Mouse (Mus musculus) liver, embryonic 13.5 days (tissue): Measurements from ENCODE around the gene Nudt15. TPM values are rescaled to one million over a fixed set of nuclear protein-coding genes. Genes with fewer than 3 reads are reported as not detected.
A peak's percentile ranks its signal among the peaks of the same experiment; 100 is the strongest.

ENCODE experiments used
- ATAC-seq: fragments of 200-750 bp; cut with Nextera tagmentation; 2 replicates; pipeline ENCODE4 v1.8.0; 2017; ENCODE audit warnings: low read depth, mild to moderate bottlenecking, moderate number of reproducible peaks, moderate library complexity
- DNase-seq: peaks from one replicate; pipeline ENCODE4 v3.0.0; 2022
- H3K27ac ChIP-seq: fragments of 300-500 bp; sonication (generic); 2 replicates; pipeline ENCODE4 v1.5.1; 2015; ENCODE audit warnings: moderate library complexity, mild to moderate bottlenecking, inconsistent platforms
- H3K27me3 ChIP-seq: fragments of 300-500 bp; sonication (generic); 2 replicates; pipeline ENCODE4 v1.6.1; 2015; ENCODE audit warnings: mild to moderate bottlenecking, inconsistent platforms
- H3K36me3 ChIP-seq: fragments of 300-500 bp; sonication (generic); 2 replicates; pipeline ENCODE4 v1.6.1; 2015; ENCODE audit warnings: mild to moderate bottlenecking, inconsistent platforms
- H3K4me1 ChIP-seq: fragments of 300-500 bp; sonication (generic); replicated peaks from 2 replicates; pipeline ENCODE4 v1.6.1; 2015; ENCODE audit warnings: inconsistent platforms
- H3K4me2 ChIP-seq: fragments of 300-500 bp; sonication (generic); 2 replicates; pipeline ENCODE4 v1.6.1; 2015; ENCODE audit warnings: inconsistent platforms, mild to moderate bottlenecking, moderate library complexity
- H3K4me3 ChIP-seq: fragments of 300-500 bp; sonication (generic); replicated peaks from 2 replicates; pipeline ENCODE4 v1.5.1; 2015; ENCODE audit warnings: mild to moderate bottlenecking, inconsistent platforms
- H3K9ac ChIP-seq: fragments of 300-500 bp; sonication (generic); 2 replicates; pipeline ENCODE4 v1.6.1; 2015; ENCODE audit warnings: mild to moderate bottlenecking, inconsistent platforms
- H3K9me3 ChIP-seq: fragments of 300-500 bp; sonication (generic); replicated peaks from 2 replicates; pipeline ENCODE4 v1.6.1; 2016; ENCODE audit warnings: inconsistent platforms
- WGBS: fragments of 180-500 bp; shearing (Covaris S2); methylation state at CpG from one replicate; pipeline ENCODE4 v1.1.7; 2015; ENCODE audit not compliant: insufficient replicate concordance; 5-methylcytosine and 5-hydroxymethylcytosine counted together
- polyA plus RNA-seq: library from polyadenylated mRNA; unstranded; fragments of >200 nt; fragmentation: Nextera tagmentation; extraction: Ambion mirVana; gene quantifications from 2 replicates; pipeline ENCODE4 v1.2.1, GENCODE M21; 2015

Gene Nudt15
- polyA plus RNA-seq, 1 experiment from 2014 or later: 4.2 TPM

DNA sequence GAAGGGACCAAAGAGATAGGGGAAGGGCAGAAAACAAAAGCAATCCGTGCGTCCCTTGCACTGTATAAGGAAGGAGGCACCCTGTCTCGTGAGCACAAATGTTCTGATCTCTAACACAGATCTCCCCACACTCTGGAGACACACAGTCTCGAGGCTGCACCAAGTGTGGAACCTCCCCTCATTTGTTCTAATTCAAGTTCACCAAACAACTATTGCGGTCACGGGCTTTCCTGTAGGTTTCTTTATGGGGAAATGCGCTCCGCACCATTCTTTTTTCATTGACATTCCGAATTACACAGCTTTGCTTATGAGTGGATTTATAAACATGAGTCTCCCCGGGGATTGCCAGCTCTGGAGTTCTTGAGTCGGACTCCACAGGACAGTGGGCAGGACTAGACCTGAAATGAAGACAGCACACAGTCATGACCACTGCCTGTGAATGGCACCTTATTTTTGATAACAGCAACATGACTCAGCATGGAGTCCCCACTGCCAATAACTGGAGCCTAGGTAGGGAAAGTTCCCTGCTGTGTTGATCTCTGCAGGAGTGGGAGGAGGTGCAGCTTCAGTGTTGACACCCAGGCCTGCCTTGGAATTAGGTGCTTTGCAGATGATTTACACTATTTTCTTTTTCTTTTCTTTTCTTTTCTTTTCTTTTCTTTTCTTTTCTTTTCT is 40.2 kb downstream of the Nudt15 start:
- WGBS: 46% methylated on average over 11 of the region's 11 CpGs
- Histone ChIP-seq H3K9me3 (no peaks in the 10 kb centered on the region), H3K4me1 (peaks cover 36% of the 10 kb centered on the region), H3K27ac (no peak overlapping the region), H3K9ac (peak overlapping the region; percentile 29; the same call in 1 of the 2 replicates), H3K4me3 (peak overlapping the region; percentile 19; the same call in 1 of the 2 replicates), H3K27me3 (no peaks in the 10 kb centered on the region), H3K36me3 (peaks cover 12% of the 10 kb centered on the region), H3K4me2 (peak overlapping the region; percentile 43)
- ATAC-seq: peak; percentile 66
- DNase-seq: peak; percentile 52

DNA sequence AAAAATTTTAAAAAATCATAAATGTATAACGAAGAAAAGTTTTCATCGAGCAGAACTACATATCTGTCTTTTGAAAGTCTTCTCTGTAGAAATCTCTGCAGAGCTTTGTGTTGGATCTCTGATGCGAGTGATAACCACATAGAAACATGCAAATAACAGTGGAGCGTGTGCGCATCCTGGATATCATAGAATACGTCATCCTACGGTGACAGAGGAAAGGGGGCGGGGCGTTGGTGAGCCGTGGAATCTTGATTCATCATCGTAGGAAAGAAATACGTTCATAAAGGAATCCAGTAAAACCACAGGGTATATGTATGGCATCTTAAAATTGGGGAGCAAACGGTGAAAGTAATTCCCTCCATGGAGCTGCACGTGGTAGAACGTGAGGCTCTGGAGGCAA is 40.8 kb downstream of the Nudt15 start:
- Histone ChIP-seq H3K9me3 (no peaks in the 10 kb centered on the region), H3K27ac (no peak overlapping the region), H3K4me1 (peaks cover 31% of the 10 kb centered on the region), H3K4me2 (peak overlapping the region; percentile 43), H3K36me3 (peaks cover 8% of the 10 kb centered on the region), H3K4me3 (no peak overlapping the region), H3K27me3 (no peaks in the 10 kb centered on the region), H3K9ac (no peak overlapping the region)
- 69% methylated on average over 15 of the region's 15 CpGs for WGBS
- peak; percentile 38 for DNase-seq
- no peak for ATAC-seq

DNA sequence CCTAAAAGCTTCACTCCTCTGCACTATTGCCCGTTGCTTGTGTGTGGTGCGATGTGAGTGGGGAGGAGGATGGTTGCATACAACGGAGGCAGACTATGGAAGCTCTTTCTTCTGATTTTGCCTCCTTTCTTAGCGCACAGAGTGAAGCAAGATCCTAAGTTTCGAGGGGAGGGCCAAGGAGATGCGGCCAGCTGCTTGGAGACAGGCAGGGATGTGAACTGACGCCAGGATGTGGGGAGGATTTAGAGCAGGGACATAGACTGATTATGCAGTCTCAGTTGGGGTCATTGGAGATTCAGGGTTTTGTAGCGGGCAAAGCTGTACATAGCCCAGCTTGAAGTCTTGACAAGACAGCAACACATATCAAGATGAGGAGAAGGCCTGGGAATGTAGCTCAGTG is 41.8 kb downstream of the Nudt15 start:
- H3K4me1 ChIP-seq: peaks cover 23% of the 10 kb centered on the region
- DNase-seq: no peak
- 54% methylated on average over 8 of the region's 8 CpGs for WGBS
- no peak for ATAC-seq
- H3K4me3 ChIP-seq: no peak overlapping the region
- H3K27me3 ChIP-seq: no peaks in the 10 kb centered on the region
- no peak overlapping the region for H3K9ac ChIP-seq
- no peak overlapping the region for H3K4me2 ChIP-seq
- H3K36me3 ChIP-seq: no peaks in the 10 kb centered on the region
- 0 out of 2 replicates have a peak overlapping the region, but pooled peaks have one; percentile 24 for H3K27ac ChIP-seq
- no peaks in the 10 kb centered on the region for H3K9me3 ChIP-seq

DNA sequence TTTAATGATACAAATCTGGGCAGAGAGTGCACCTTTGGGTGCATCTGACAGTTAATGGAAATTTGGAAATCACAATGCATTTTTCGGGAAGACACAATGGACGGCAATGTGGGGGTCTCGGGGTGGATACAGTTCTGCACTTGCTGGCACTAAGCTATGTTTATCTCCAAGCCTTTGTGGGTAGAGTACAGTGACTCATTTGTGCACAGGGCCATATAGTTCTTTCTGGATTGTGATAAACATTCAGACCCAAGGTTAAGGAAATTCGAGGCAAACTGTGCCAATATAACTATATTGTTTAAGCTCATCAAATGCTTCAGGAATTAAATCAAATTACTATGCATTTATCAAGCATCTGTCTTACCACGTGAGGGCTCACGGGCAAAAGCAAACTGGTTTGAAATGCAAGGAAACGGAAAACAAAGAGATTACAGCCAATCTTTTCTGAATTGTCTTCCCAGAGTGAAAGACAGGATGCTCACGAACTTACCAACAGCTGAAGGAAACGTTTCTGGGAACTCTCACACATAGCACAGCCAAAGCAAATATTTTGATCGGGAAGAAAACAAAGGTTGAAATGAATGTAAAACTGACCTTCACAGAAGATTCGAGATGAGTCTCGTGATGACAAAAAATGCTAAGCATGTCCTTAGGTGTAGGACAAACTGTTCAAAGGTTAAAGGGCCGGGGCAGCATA is 44.7 kb downstream of the Nudt15 start:
- Histone ChIP-seq H3K27ac (peak overlapping the region; percentile 36; the same call in 1 of the 2 replicates), H3K4me1 (peaks cover 12% of the 10 kb centered on the region), H3K9ac (no peak overlapping the region), H3K27me3 (no peaks in the 10 kb centered on the region), H3K4me3 (no peak overlapping the region), H3K9me3 (no peaks in the 10 kb centered on the region), H3K36me3 (no peaks in the 10 kb centered on the region), H3K4me2 (no peak overlapping the region)
- DNase-seq (no peak), ATAC-seq (no peak)
- WGBS: 46% methylated on average over 13 of the region's 13 CpGs

DNA sequence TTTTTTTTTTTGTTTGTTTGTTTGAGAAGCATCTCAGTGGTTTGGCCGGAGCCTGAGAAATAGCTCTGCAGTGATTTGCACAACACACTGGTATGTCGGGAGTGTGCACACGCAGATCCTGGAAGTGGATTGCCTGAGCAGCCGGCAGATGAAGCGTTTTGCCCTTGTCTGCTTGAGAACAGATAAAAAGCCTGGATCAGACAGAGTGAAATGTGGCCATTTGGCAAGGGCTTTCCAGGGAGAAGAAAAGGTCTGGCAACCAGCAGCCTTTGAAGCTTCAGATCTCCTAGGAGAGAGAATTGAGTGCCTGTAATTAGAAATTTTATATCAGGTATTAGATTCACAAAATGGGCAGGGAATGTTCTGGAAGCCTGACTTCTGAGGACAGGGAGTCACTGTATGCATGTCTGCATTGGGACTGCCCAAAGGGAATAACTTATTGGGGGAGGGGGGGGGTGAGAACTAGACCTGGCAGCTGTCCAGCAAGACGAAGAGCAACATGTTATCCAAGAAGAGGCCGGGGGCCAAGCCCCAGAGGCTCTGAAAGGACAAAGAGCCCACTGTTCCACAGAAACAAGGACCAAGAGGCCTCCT is 45.4 kb downstream of the Nudt15 start:
- ATAC-seq (no peak), DNase-seq (no peak)
- H3K4me2 ChIP-seq: no peak overlapping the region
- no peaks in the 10 kb centered on the region for H3K36me3 ChIP-seq
- H3K4me1 ChIP-seq: peaks cover 8% of the 10 kb centered on the region
- no peaks in the 10 kb centered on the region for H3K27me3 ChIP-seq
- no peaks in the 10 kb centered on the region for H3K9me3 ChIP-seq
- H3K27ac ChIP-seq: no peak overlapping the region
- H3K4me3 ChIP-seq: no peak overlapping the region
- no peak overlapping the region for H3K9ac ChIP-seq
- WGBS: 50% methylated on average over 7 of the region's 7 CpGs

DNA sequence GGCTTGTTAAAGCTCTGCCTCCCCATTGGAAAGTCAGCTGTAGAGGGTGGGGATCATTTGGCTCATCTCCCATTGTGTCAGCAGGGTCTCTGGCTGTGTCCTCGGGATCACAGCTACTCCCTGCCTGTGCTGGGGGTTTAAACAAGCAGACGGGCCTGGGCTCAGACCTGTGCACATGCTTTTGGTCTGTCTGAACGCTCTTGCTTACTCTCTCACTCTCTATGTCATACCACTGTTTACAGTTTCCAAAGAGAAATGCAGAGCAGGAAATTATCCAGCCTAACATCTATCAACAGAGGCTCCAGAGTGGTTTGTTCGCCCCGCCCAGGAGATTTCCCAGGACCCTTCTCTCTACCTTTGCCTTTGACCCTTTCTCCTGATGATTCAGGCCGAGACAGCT is 46.3 kb downstream of the Nudt15 start:
- 59% methylated on average over 6 of the region's 6 CpGs for WGBS
- Histone ChIP-seq H3K4me1 (peaks cover 7% of the 10 kb centered on the region; the same call in 1 of the 2 replicates), H3K36me3 (no peaks in the 10 kb centered on the region), H3K9me3 (no peaks in the 10 kb centered on the region), H3K27ac (no peak overlapping the region), H3K4me3 (no peak overlapping the region), H3K4me2 (no peak overlapping the region), H3K9ac (no peak overlapping the region), H3K27me3 (no peaks in the 10 kb centered on the region)
- ATAC-seq (no peak), DNase-seq (no peak)

DNA sequence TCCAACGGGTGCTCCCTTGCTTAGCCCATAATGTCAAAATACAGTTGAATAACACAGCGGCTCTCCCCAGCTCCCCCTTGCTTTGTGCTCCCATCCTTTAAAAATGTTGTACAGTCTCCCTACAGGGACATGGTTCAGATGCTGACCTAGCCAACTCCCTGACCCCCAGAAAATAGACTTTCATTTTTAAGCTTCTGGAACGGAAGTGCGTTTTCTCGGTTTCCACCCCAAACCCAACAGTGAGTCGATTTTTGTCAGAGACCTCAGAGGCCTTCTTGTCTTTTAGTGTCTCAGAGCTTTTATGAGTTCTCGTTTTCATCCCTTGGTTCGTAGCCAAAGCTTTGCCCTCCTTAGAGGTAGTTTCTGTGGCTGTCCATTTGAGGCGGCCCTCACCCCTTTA is 46.8 kb downstream of the Nudt15 start:
- WGBS: 73% methylated on average over 9 of the region's 9 CpGs
- Histone ChIP-seq H3K4me1 (peaks cover 5% of the 10 kb centered on the region; the same call in 1 of the 2 replicates), H3K36me3 (no peaks in the 10 kb centered on the region), H3K9me3 (no peaks in the 10 kb centered on the region), H3K27ac (no peak overlapping the region), H3K9ac (no peak overlapping the region), H3K4me3 (no peak overlapping the region), H3K4me2 (no peak overlapping the region), H3K27me3 (no peaks in the 10 kb centered on the region)
- ATAC-seq: no peak
- no peak for DNase-seq

DNA sequence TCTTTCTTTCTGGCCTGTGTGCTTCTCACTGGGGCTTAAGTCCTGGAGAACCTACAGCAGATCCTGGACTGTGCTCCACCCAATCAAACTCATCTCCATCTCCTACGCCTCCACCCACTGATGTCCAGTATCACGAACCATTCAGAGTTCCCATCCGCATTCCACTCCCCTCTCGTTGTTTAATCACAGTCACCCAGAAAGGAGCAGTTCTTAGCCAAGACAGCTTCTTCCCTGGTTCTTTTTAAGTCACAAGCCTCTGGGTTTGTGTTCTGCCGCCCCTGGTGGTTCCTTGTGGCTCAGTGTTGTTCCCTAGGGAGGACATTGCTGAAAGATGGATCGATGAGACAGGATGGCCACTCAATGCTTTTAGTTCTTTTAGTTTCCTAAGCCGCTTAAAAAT is 52.3 kb downstream of the Nudt15 start:
- no peak overlapping the region for H3K4me3 ChIP-seq
- H3K27ac ChIP-seq: no peak overlapping the region
- H3K4me2 ChIP-seq: no peak overlapping the region
- no peaks in the 10 kb centered on the region for H3K36me3 ChIP-seq
- peaks cover 5% of the 10 kb centered on the region; the same call in 1 of the 2 replicates for H3K4me1 ChIP-seq
- H3K27me3 ChIP-seq: no peaks in the 10 kb centered on the region
- ATAC-seq: no peak
- no peaks in the 10 kb centered on the region for H3K9me3 ChIP-seq
- WGBS: 65% methylated on average over 7 of the region's 7 CpGs
- H3K9ac ChIP-seq: no peak overlapping the region
- DNase-seq: no peak

DNA sequence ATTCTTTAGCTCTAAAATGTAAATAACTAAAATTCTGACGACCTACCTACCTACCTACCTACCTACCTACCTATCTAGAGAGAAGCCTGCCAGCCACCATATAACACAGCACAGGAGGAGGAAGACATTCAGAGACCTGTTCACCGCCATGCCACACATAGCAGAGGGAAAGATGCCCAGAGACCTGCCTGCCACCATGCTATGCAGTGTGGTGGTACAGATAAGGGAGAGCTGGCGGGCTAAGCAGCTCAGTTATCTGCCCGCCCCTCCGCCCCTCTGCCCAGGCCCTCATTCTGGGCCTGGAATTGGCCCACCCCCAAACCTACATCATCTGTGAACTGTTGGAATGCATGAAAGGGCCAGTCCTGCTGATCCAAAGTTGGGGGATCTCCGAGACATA is 53.9 kb downstream of the Nudt15 start:
- Histone ChIP-seq H3K4me3 (no peak overlapping the region), H3K9ac (no peak overlapping the region), H3K4me2 (no peak overlapping the region), H3K27ac (no peak overlapping the region), H3K36me3 (no peaks in the 10 kb centered on the region), H3K9me3 (no peaks in the 10 kb centered on the region), H3K27me3 (no peaks in the 10 kb centered on the region), H3K4me1 (peaks cover 5% of the 10 kb centered on the region; the same call in 1 of the 2 replicates)
- 32% methylated on average over 6 of the region's 6 CpGs for WGBS
- ATAC-seq (peak; percentile 59), DNase-seq (no peak)

DNA sequence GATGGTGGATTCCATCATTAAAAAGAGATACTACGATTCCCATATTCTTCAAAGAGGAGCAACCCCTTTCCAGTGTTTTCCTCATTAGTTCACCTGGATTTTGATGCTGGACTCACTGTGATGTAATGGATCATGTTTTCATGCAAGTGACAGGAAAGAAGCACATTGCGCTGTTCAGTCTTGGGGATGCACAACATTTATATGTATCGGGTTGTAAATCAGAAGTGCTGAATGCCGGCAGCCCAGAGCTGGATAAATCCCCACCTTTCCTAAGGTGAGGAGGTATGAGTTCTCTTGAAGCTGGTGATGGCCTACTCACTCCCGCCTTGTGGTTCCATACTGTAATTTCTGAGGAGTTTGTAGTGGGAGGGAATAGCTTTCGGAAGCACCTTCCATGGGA is 54.7 kb downstream of the Nudt15 start:
- Histone ChIP-seq H3K4me1 (peaks cover 5% of the 10 kb centered on the region; the same call in 1 of the 2 replicates), H3K27me3 (no peaks in the 10 kb centered on the region), H3K9me3 (no peaks in the 10 kb centered on the region), H3K4me2 (no peak overlapping the region), H3K4me3 (no peak overlapping the region), H3K27ac (no peak overlapping the region), H3K9ac (no peak overlapping the region), H3K36me3 (no peaks in the 10 kb centered on the region)
- 80% methylated on average over 6 of the region's 6 CpGs for WGBS
- ATAC-seq: no peak
- DNase-seq: no peak

DNA sequence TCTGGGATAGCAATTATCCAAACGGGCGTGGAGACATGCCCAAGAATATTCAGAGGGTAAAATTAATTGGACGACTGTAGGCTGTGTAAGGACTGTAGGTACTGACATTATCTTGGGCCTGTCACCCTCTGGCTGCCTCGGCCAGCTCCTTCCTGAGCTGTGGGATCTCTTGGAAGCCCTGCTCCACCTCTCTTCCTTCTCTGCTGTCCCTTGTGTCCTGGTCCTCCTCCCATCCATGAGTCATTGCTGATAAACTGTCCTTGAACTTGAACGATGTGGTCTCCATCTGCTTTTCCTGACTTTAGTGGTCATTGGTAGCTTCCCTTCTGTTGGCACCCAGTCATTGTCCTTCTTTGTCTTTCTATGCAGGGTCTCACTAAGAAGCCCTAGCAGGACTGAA is 61.4 kb downstream of the Nudt15 start:
- 54% methylated on average over 5 of the region's 5 CpGs for WGBS
- no peak for DNase-seq
- Histone ChIP-seq H3K9me3 (no peaks in the 10 kb centered on the region), H3K4me1 (no peaks in the 10 kb centered on the region), H3K27ac (no peak overlapping the region), H3K9ac (no peak overlapping the region), H3K36me3 (no peaks in the 10 kb centered on the region), H3K27me3 (no peaks in the 10 kb centered on the region), H3K4me2 (no peak overlapping the region), H3K4me3 (no peak overlapping the region)
- ATAC-seq: no peak
